Mouse (Mus musculus) MEL (cell line): ENCODE measurements around the gene Cdk15. TPM values are rescaled to one million over a fixed set of nuclear protein-coding genes. Genes with fewer than 3 reads are reported as not detected.

Source experiments
- DNase-seq: peaks from one replicate; pipeline ENCODE4 v3.0.0; 2011; ENCODE audit warnings: low read depth, low spot score
- H3K27ac ChIP-seq: 2 replicates; pipeline ENCODE4 v1.5.1; 2012; ENCODE audit warnings: low read depth, mild to moderate bottlenecking, control low read depth, low read length, moderate library complexity; ENCODE audit not compliant: control insufficient read depth
- H3K27me3 ChIP-seq, 2 experiments: fragments of 150-350 bp in 1 of 2; sonication (generic) in 1 of 2; 2 replicates each; pipeline ENCODE4 v1.6.1; 2012; ENCODE audit warnings: low read length in 2 of 2, mild to moderate bottlenecking in 2 of 2, improper control_type of control experiment in 1 of 2, moderate library complexity in 1 of 2; ENCODE audit not compliant: insufficient read depth in 2 of 2, control insufficient read depth in 1 of 2
- H3K36me3 ChIP-seq, 2 experiments: 2 replicates each; pipeline ENCODE4 v1.6.1; 2012 to 2014; ENCODE audit warnings: low read length in 2 of 2, improper control_type of control experiment in 1 of 2, inconsistent platforms in 1 of 2, mild to moderate bottlenecking in 1 of 2; ENCODE audit not compliant: insufficient read depth in 2 of 2, control insufficient read depth in 1 of 2
- H3K4me1 ChIP-seq, 2 experiments: fragments of 150-350 bp in 1 of 2; sonication (generic) in 1 of 2; 2 replicates each; pipeline ENCODE4 v1.6.1; 2012; ENCODE audit warnings: low read length in 2 of 2, improper control_type of control experiment in 1 of 2, mild to moderate bottlenecking in 1 of 2; ENCODE audit not compliant: insufficient read depth in 2 of 2, control insufficient read depth in 1 of 2
- H3K4me3 ChIP-seq, 2 experiments: fragments of 150-350 bp in 1 of 2; sonication (generic) in 1 of 2; 2 replicates each; pipeline ENCODE4 v1.5.1; 2012; ENCODE audit warnings: low read depth in 2 of 2, low read length in 2 of 2, mild to moderate bottlenecking in 2 of 2, moderate library complexity in 2 of 2, control low read depth in 1 of 2, improper control_type of control experiment in 1 of 2; ENCODE audit not compliant: control insufficient read depth in 1 of 2, insufficient read depth in 1 of 2
- H3K79me2 ChIP-seq: 2 replicates; pipeline ENCODE4 v1.6.1; 2012; ENCODE audit warnings: mild to moderate bottlenecking, low read length, moderate library complexity; ENCODE audit not compliant: control insufficient read depth, poor library complexity, insufficient read depth
- H3K9ac ChIP-seq: 2 replicates; pipeline ENCODE4 v1.6.1; 2012; ENCODE audit warnings: low read depth, mild to moderate bottlenecking, control low read depth, low read length, moderate library complexity; ENCODE audit not compliant: control insufficient read depth, poor library complexity, severe bottlenecking
- H3K9me3 ChIP-seq: fragments of 150-350 bp; sonication (generic); replicated peaks from 2 replicates; pipeline ENCODE4 v1.6.1; 2012; ENCODE audit warnings: mild to moderate bottlenecking, low read length, improper control_type of control experiment, moderate library complexity; ENCODE audit not compliant: insufficient read depth
- CTCF ChIP-seq, 3 experiments: IDR thresholded peaks in 2 of 3; conservative IDR thresholded peaks in 1 of 3; 2 replicates each; pipeline ENCODE4 v1.5.1; 2011 to 2012; ENCODE audit warnings: low read length in 3 of 3, low read depth in 2 of 3, mild to moderate bottlenecking in 2 of 3, improper control_type of control experiment in 1 of 3, inconsistent platforms in 1 of 3, mixed read lengths in 1 of 3, moderate library complexity in 1 of 3; ENCODE audit not compliant: control insufficient read depth in 1 of 3, insufficient read depth in 1 of 3, poor library complexity in 1 of 3, severe bottlenecking in 1 of 3
- POLR2A ChIP-seq, 2 experiments: IDR thresholded peaks; 2 replicates each; pipeline ENCODE4 v1.6.1; 2011 to 2012; ENCODE audit warnings: low read length in 2 of 2, mild to moderate bottlenecking in 2 of 2, control low read depth in 1 of 2, improper control_type of control experiment in 1 of 2, low read depth in 1 of 2, moderate library complexity in 1 of 2; ENCODE audit not compliant: control insufficient read depth in 1 of 2, insufficient read depth in 1 of 2, poor library complexity in 1 of 2
- POLR2AphosphoS5 ChIP-seq: IDR thresholded peaks from 2 replicates; pipeline ENCODE4 v1.6.1; 2012; ENCODE audit warnings: low read depth, borderline replicate concordance, mild to moderate bottlenecking, inconsistent platforms, low read length, moderate library complexity, mixed read lengths
- RAD21 ChIP-seq: IDR thresholded peaks from 2 replicates; pipeline ENCODE4 v1.6.1; 2011; ENCODE audit warnings: mild to moderate bottlenecking, low read depth, low read length, improper control_type of control experiment
- SMC3 ChIP-seq: IDR thresholded peaks from 2 replicates; pipeline ENCODE4 v1.6.1; 2011; ENCODE audit warnings: low read depth, low read length, improper control_type of control experiment
- TAL1 ChIP-seq: IDR thresholded peaks from 2 replicates; pipeline ENCODE4 v1.6.1; 2012; ENCODE audit warnings: mild to moderate bottlenecking, inconsistent platforms, low read length, moderate library complexity, mixed read lengths
- TBP ChIP-seq: IDR thresholded peaks from 2 replicates; pipeline ENCODE4 v1.8.0; 2011; ENCODE audit warnings: low read depth, low read length, improper control_type of control experiment
- TCF12 ChIP-seq: IDR thresholded peaks from 2 replicates; pipeline ENCODE4 v1.6.1; 2014; ENCODE audit warnings: low read depth, mild to moderate bottlenecking, inconsistent platforms, low read length, improper control_type of control experiment, moderate library complexity
- ZC3H11A ChIP-seq: IDR thresholded peaks from 2 replicates; pipeline ENCODE4 v1.6.1; 2012; ENCODE audit warnings: low read depth, mild to moderate bottlenecking, inconsistent platforms, low read length, improper control_type of control experiment
- ZMIZ1 ChIP-seq: IDR thresholded peaks from 2 replicates; pipeline ENCODE4 v1.6.1; 2012; ENCODE audit warnings: low read depth, mild to moderate bottlenecking, inconsistent platforms, low read length, improper control_type of control experiment, moderate library complexity
- polyA plus RNA-seq, 2 experiments: library from polyadenylated mRNA; stranded (reverse) in 1 of 2; unstranded in 1 of 2; fragments of >175 nt in 1 of 2; fragments of >200 nt in 1 of 2; gene quantifications; 2 replicates each; pipeline versions ENCODE4 v1.2.1 to v1.2.4; 2012; ENCODE audit warnings: low replicate concordance in 2 of 2, low read depth in 1 of 2; ENCODE audit not compliant: insufficient read length in 2 of 2, insufficient read depth in 1 of 2, missing spikeins in 1 of 2
- total RNA-seq: library from RNA; depleted of rRNA; stranded (reverse); fragments of 300-350 nt; gene quantifications from 2 replicates; pipeline ENCODE4 v1.2.3, GENCODE M21; 2012

Gene Cdk15
- total and polyA plus RNA-seq, 3 experiments: not detected

DNA sequence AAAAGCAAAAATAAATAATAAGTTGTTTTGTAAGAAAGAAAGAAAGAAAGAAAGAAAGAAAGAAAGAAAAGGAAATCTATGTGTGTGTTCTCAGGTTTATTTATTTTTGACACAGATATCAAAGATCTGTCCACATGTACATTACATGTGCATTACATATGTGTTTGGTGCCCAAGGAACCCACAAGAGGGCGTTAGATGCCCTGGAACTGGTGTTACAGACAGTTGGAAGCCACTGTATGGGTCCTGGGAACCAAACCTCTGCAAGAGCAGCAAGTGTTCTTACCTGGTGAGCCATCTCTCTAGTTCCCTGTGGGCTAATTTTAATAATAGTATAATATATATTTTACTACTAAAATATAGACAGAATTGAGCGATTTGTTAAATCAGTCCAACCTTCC lies 12.9 kb upstream of the Cdk15 start:
- Histone ChIP-seq H3K4me1 (no peaks in the 10 kb centered on the region), H3K9me3 (no peaks in the 10 kb centered on the region), H3K27me3 (no peaks in the 10 kb centered on the region; a peak in 1 of 4 replicates), H3K36me3 (no peaks in the 10 kb centered on the region), H3K4me3 (no peak overlapping the region), H3K79me2 (no peaks in the 10 kb centered on the region), H3K9ac (no peak overlapping the region), H3K27ac (no peak overlapping the region)
- peak; percentile 20 for DNase-seq
- no peak for TF ChIP-seq TCF12
- no peak for TF ChIP-seq POLR2A (IDR thresholded peaks at IDR 0.05; ENCODE audit: control insufficient read depth in 1 of 2, insufficient read depth in 1 of 2, low read depth in 1 of 2, low read length in 2 of 2, poor library complexity in 1 of 2)
- peak in 2 of 3 experiments; percentile 12 to 42; a peak in 2 of 6 replicates for TF ChIP-seq CTCF (IDR thresholded peaks at IDR 0.05 in 2 of 3, conservative IDR thresholded peaks at IDR 0.05 in 1 of 3; ENCODE audit: control insufficient read depth in 1 of 3, insufficient read depth in 1 of 3, low read depth in 2 of 3, low read length in 3 of 3, poor library complexity in 1 of 3, severe bottlenecking in 1 of 3)
- TF ChIP-seq RAD21: peak; percentile 24; the same call in 1 of the 2 replicates
- 0 out of 2 replicates have a peak, but pooled peaks have one; percentile 9 for TF ChIP-seq ZC3H11A
- peak; percentile 32 for TF ChIP-seq SMC3
- no peak for TF ChIP-seq POLR2AphosphoS5
- no peak for TF ChIP-seq ZMIZ1

GRCm38 (mm10) chr1:59247602-59248001 lies 9.1 kb upstream of the Cdk15 start:
- Histone ChIP-seq H3K36me3 (no peaks in the 10 kb centered on the region), H3K27me3 (no peaks in the 10 kb centered on the region; a peak in 2 of 4 replicates), H3K4me1 (no peaks in the 10 kb centered on the region), H3K9me3 (no peaks in the 10 kb centered on the region), H3K79me2 (no peaks in the 10 kb centered on the region), H3K9ac (no peak overlapping the region), H3K27ac (no peak overlapping the region), H3K4me3 (no peak overlapping the region)
- peak; percentile 59 for DNase-seq
- TF ChIP-seq ZC3H11A (peak; percentile 60), TAL1 (no peak), CTCF (IDR thresholded peaks at IDR 0.05 in 2 of 3, conservative IDR thresholded peaks at IDR 0.05 in 1 of 3; ENCODE audit: control insufficient read depth in 1 of 3, insufficient read depth in 1 of 3, low read depth in 2 of 3, low read length in 3 of 3, poor library complexity in 1 of 3, severe bottlenecking in 1 of 3) (peak; percentile 63 to 86 (median 84)), RAD21 (peak; percentile 81), SMC3 (peak; percentile 82)

GRCm38 (mm10) chr1:59252762-59253161 lies 3.9 kb upstream of the Cdk15 start:
- no peak for TF ChIP-seq TBP
- Histone ChIP-seq H3K27me3 (peaks cover 12 to 13% of the 10 kb centered on the region in 2 experiments), H3K9me3 (no peaks in the 10 kb centered on the region), H3K4me1 (no peaks in the 10 kb centered on the region), H3K36me3 (no peaks in the 10 kb centered on the region), H3K9ac (no peak overlapping the region), H3K4me3 (no peak overlapping the region), H3K79me2 (no peaks in the 10 kb centered on the region), H3K27ac (no peak overlapping the region)
- DNase-seq: no peak
